Mouse (Mus musculus) adrenal gland (tissue): ENCODE results near the gene Ms4a13.
"Not testable (repeated sequence)": the region's sequence is repeated elsewhere in the genome, so short reads cannot be mapped to it uniquely, and the experiment has no call there.

Experiments
- intact Hi-C: fragments of 180-260 bp; cut with DNase I; formaldehyde crosslinking; loops from one replicate; pipeline ENCODE4 v1.15.1; 2025
- long read RNA-seq, 2 experiments: library from polyadenylated mRNA; unstranded; transcript quantifications; one replicate each; pipeline ENCODE4 v2.0.0; 2020; ENCODE audit warnings: borderline replicate concordance in 1 of 2; ENCODE audit not compliant: insufficient replicate concordance in 1 of 2

Ms4a13 gene
- long read RNA-seq, experiment 1: 0 reads
- long read RNA-seq, experiment 2: 0 reads

DNA sequence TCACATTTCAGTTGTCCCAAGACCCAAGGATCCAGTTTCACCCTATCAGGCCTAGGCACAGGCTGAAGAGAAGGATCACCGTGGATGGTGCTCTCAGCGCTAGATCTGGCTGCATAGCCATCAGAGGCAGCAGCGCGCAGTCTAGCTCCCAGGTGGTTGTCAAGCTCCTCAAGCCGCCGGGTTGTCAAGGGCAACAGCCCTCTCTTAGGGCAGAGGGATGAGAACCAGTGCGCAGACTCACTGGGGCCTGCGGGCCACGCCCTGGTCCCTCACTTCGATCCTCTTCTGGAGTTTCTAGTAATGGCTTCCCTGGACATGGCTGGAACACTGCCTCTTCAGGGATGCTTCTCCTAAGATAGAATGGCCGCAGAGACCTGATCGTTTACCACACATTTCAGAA lies at the start of gene Ms4a13:
Gene Ms4a13, minus strand, starts transcription at position 192 of the 400 bp plus-strand sequence.
- intact Hi-C loops: no loop called here

DNA sequence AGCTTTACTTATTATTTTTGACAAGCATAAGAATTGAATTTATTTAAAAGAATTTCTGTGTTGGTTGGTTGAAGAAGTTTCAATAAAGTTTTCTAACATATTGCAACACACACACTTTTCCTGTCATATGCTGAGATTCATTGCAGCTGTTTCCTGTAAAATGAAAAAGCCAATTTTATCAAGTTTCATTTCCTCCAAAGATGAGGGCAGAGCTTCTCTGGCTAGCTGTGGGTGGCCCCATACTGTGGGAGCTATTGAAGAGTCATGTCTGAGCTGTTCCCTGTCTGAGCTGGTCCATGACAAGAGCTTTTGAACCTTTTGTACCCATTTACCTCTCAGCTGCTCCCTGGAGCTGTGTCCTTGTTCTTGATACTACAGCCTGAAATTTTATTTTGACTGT lies 47.7 kb upstream of the Ms4a13 start:
- intact Hi-C loops: no loop called here

DNA sequence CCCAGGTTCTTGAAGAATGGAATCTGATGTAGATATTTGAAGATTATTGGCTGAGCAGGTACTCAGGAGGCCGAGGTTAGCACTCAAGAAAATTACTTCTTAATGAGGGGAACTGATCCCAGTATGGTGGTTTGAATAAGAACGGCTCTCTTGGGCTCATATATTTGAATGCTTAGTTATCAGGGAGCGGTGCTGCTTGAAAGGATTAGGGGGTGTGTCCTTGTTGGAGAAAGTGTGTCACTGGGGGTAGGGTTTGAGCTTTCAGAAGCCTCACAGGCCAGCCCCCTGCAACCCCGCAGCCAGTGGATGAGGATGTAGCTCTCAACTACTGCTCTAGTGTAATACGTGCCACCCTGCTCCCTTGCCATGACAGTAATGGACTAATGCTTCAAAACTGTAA lies 46.0 kb upstream of the Ms4a13 start:
- intact Hi-C loops: no loop called here

DNA sequence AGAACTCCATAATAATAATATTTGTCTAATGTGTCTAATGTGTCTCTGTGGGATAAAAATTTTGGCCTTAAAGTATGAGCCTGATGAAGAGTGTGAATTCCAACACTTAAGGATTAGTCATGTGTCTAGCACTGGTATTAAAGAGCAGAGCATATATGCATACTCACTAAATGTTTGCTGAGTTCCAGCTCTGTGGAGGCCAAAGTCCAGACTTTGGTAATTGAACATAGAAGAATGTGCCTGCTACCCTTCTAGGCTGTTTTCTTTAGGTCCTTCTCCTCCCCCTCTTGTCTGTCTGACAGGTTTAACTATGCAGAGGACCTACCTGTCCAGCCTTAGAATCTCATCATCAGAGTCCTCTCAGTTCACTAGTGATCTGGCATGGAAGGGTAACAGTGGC lies 39.3 kb upstream of the Ms4a13 start:
- intact Hi-C loops: no loop called here

DNA sequence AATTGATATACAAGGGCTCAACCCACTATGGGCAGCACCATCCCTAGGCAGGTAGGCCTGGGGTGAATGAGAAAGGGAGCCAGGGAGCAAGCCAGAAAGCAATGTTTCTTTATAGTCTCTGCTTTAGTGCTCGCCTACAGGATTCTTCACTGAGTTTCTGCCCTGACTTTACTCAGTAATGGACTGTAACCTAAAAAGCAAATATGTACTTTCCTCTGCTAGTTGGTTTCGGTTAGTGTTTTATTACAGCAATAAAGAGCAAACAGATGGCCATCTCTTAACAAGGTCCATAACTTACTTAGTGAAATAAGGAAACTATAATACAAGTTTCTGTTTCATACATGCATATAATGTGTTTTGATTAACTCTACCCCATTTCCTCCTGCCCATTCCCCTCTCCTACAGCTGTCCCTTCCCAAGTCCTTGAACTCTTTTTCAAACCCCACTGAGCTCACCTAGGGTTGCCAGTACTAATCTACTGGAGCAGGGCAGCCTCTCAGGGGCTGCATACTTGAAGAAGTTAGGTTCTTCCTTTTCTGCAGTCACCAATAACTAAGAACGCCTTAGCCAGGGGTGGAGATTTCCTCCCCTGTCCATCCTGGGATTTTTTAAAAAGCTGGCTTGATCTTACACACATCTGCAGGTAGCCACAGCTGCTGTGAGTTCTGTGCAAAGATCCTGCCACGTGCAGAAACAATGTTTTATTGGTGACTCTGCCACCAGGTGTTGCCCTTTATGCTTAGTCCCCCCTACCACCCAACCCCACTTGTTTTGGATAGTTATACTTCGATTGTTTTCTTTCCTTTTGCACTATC lies 38.6 kb upstream of the Ms4a13 start:
- intact Hi-C loops: no loop called here

DNA sequence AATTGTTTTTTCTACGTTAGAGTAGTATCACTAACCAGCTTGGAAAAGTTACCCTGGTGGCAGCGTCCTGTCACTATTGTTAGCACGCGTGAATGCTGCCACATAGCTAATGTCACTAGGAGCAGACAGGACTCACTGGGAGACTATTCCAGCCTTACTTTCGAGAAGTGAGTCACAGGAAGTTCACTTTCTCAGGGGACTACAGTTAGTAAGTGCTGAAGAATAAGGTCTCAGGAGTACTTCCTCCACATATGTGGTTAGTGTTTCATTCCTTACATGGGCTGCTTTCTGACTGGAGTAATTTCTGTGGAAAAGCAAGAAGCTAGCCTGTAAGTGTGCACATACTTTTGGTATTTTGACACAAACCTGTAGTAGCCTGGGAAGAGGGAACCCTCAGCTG lies 37.7 kb upstream of the Ms4a13 start:
- intact Hi-C loops: no loop called here

DNA sequence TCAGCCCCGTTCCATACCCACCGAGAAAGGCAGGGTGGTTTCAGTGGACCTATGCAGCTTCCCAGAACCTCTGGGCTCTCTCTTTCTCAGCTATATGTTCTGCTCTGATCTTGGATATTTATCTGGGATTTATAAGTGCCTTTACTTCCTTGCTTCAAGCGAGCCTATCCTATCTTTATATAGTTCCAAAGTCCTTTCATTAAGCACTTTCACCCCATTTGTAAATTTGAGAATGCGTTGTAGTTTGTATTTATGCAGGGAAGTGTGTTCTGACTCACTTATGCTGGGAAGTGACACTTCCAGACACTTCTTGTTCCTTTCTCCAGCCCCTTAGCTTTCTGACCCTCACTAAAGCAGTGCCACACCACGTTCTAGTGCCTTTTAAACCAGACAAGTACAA lies 35.8 kb upstream of the Ms4a13 start, which contains the start of gene Ms4a12:
Gene Ms4a12, minus strand, starts transcription at position 101 of the 400 bp plus-strand sequence.
- intact Hi-C loops: no loop called here

DNA sequence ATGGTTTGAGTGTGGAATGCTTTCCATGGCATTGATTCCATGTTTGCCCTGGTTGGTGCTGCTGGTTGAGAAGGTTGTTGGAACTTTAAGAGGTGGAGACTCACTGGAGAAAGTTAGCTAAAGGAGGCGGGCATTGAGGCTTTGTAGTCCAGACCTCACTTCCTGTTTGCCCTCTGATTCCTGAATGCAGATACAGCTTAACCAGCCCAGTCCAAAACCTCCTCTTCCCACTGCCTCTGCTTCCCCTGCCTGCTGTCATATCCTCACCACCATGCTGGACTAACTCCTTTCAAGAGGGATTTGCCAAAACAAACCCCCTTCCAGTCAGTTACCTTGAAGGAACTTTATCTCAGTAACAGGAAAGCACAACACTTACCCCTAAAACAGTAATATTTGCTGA lies 4.0 kb downstream of the Ms4a13 start:
- intact Hi-C loops: no loop called here

DNA sequence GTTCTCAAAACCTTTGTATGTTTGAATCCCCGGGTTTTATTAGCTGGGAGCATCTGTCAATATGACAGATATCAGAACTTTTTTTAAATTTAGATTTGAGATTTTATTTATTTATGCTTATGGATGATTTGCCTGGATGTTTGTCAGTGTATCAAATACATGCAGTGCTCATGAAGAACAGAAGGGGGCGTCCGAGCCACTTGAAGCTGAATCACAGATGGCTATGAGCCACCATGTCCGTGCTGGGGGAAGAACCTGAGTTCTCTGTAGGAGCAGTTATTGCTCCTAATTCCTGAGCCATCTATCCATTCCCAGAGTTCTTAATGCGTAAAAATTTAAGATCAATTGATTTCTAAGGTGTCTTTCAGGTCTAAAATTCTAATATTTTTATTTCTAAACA lies 12.4 kb downstream of the Ms4a13 start:
- intact Hi-C loops: no loop called here

DNA sequence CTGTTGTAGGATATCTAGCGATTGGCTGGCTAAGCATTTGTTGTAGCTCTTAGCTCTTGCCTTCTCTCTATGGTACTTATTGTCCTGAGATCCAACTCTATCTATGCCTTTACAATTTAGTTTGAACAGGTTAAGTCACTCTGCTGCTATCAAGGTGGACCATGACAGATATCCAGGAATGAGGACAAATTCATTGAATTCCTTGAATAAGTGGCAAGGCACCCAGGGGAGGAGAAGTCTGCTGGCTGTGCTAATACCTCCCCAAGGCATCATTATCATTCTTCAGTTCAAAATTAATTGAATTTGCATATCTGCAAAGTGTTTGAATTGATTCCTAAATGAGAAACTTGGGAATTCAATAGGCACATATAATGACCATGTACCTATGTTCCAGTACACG lies 19.1 kb downstream of the Ms4a13 start:
- intact Hi-C loops: no loop called here

DNA sequence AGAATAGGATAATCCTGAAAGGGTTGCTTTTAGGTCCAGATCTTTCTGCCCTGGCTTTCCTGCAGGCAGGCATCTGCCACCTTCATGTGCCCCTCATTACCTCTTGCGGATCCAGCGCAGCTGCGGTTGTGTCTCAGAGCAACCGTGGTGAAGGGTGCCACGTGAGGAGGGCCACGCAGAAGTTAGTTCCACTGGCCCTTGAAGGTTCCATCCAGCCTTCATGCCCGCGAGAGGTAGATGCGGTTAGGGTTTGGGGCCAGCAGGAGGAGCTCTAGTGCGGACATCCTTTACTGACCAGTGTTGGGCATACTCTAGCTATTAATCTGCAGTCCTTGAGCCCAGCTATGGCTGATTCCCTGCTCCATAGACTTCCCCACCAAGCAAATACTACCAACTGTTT lies 31.4 kb downstream of the Ms4a13 start, which contains the start of gene 1700025F22Rik:
Gene 1700025F22Rik, minus strand, starts transcription at position 149 of the 400 bp plus-strand sequence.
- intact Hi-C loops: no loop called here

DNA sequence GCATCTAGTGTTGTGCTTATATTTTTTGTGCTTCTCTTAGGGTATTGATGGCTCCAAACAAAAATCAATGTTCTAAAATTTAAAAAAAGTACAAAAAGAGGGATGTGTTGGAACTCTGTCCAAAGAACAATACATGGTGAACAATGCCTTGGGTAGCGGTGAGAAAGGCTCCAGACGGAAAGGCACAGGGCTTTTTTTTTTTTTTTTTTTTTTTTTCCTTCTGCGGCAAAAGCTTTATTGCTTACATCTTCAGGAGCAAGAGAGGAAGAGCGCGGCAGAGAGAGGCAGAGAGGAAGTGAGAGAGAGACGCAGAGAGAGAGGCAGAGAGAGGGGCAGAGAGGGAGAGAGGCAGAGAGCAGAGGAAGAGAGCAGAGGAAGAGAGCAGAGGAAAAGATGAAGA lies 38.6 kb downstream of the Ms4a13 start:
- intact Hi-C loops: not testable (repeated sequence)

DNA sequence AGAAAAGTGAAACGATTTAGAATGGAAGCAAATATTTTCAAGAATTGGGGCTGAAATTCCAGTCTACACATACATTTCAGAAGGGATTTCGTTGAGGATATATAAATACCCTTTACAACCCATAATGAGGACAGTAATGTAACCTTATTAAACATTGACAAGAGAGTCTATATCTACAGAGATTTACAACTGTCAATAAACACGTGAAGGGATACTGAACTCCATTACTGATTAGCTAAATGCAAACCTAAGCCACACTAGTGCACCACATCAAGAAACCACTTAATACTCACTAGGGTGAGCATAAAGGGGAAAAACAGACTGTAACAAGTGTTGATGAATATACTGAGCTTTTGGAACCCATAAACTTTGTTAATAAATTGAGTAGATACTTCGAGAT lies 61.2 kb downstream of the Ms4a13 start:
- intact Hi-C loops: no loop called here

DNA sequence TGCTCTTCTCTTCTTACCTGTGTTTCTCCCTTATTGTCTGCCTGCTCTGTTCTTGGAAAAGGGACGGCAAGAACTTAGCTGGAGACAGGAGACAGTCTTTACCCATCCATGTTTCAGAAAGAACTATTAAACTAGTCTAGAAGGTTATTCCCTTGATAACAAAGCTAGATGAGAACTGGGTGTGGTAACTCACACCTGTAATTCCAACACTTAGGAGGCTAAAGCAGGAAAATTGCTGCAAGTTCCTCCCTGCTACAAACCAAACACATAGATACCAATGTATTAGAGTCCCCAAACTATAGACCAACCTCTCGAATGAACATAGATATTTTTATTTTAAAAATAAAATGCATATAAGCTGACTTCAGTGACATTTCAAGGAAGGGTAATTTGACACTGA lies 61.7 kb downstream of the Ms4a13 start:
- intact Hi-C loops: no loop called here

DNA sequence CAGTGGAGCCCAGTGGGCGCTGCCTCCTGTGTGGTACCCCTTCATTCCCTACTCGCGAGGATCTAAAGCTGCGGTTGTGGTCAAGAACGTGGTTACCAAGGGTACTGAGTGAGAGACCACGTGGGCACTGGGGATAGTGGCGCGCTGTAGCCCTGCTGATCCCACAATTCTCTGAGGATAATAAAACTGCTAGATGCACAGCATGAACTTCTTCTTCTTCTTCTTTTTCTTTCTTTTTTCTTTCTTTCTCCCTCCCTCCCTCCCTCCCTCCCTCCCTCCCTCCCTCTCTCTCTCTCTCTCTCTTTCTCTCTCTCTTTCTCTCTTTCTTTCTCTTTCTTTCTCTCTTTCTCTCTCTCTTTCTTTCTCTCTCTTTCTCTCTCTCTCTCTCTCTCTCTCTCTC lies 65.8 kb downstream of the Ms4a13 start, which contains the start of gene 1700017D01Rik:
Gene 1700017D01Rik, minus strand, starts transcription at position 101 of the 400 bp plus-strand sequence.
- intact Hi-C loops: not testable (repeated sequence)

DNA sequence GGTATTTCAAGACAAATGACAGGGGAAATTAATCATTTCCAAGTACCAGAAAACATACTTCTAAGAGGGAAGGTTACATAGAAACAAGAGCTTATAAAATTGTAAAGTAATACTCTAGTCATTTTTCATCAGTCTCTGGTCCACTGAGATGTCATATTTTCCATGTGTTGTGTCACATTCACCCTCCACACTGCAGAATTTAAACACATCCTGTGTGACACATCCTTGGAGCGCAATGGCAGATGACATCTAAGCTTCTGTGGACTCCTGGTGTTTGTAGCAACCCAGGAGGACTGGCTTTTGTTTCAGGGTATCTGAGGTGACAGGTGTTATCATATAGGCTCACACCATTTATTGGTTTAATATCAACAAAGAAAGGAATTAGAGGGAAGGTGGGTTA lies 66.8 kb downstream of the Ms4a13 start:
- intact Hi-C loops: no loop called here

DNA sequence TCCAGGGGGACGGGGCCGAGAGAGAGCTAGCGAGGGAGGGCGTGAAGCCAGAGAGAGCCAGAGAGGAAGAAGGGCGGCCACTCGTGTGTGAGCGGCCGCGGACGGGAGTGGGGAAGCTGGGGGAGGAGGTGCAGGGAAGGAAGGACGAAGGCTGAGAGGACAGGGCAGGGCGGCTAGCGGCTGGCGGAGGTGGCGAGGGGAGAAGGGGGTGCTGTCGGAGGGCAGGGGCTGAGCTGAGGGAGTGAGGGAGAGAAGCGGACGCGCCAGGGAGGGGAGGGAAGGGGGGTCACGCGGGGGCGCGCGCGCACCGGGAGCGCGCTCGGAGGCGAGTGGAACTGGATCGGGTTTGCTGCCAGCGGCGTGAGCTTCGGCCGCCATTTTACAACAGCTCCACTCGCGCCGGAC lies 75.5 kb downstream of the Ms4a13 start:
- intact Hi-C loops: not testable (repeated sequence)
